Mouse (Mus musculus): ENCODE measurements around the gene Ugcg. TPM values are rescaled to one million over a fixed set of nuclear protein-coding genes. Genes with fewer than 3 reads are reported as not detected.

Gene Ugcg
- total RNA-seq, 2 experiments from 2014 or later = 79.8 to 90.3 TPM

GRCm38 (mm10) chr4:59264611-59265095 is 75.6 kb downstream of the Ugcg start:
- intact Hi-C loops (cut with DNase I) = loop anchor here (5.0 kb wide), 4 partner anchors 33 to 167 kb away; no protein-coding TSS in a partner anchor
- DNase-seq (ENCODE audit: extremely low spot score in 1 of 2, low spot score in 2 of 2) = no peak
- H3K4me3 ChIP-seq = no peak overlapping the region
- TF ChIP-seq CTCF (IDR thresholded peaks at IDR 0.05) = no peak
- H3K27ac ChIP-seq = no peak overlapping the region

- H3K27ac ChIP-seq = no peak overlapping the region
- DNase-seq (ENCODE audit: extremely low spot score in 1 of 2, low spot score in 2 of 2) = no peak
- intact Hi-C loops (cut with DNase I) = no loop called here
Observed at GRCm38 (mm10) chr4:59265182-59265581, 76.1 kb downstream of the Ugcg start.

GRCm38 (mm10) chr4:59265631-59266030 is 76.6 kb downstream of the Ugcg start:
- H3K27ac ChIP-seq = no peak overlapping the region
- no peak overlapping the region for H3K4me3 ChIP-seq
- TF ChIP-seq CTCF (IDR thresholded peaks at IDR 0.05) = no peak
- no peak for DNase-seq (ENCODE audit: extremely low spot score in 1 of 2, low spot score in 2 of 2)
- intact Hi-C loops (cut with DNase I) = no loop called here

More at GRCm38 (mm10) chr4:59265182-59265581, 76.1 kb downstream of the Ugcg start:
- no peak for TF ChIP-seq CTCF (IDR thresholded peaks at IDR 0.05)
- H3K4me3 ChIP-seq = no peak overlapping the region

Other genes with a start within 250 kb of the Ugcg start
- gene Zkscan16, start 245.6 kb upstream of the Ugcg start, total RNA-seq (2021) = 10 to 100 TPM; 50.1 to 56.8 TPM
- gene Ptgr1, start 202.1 kb upstream of the Ugcg start, total RNA-seq (2021) = 1 to 10 TPM; 1.9 to 2.2 TPM
- 1 to 10 TPM; 5.8 to 6.3 TPM for gene Dnajc25, start 194.2 kb upstream of the Ugcg start, total RNA-seq (2021)
- gene Gm20503, start 186.0 kb upstream of the Ugcg start, total RNA-seq (2021) = 1 to 10 TPM in 1 of 2 experiments, not detected in 1; 1.9 TPM
- gene Gng10, start 154.2 kb upstream of the Ugcg start, total RNA-seq (2021) = 10 to 100 TPM; 63.4 to 70.0 TPM
- not detected for gene AI481877, start 50.3 kb upstream of the Ugcg start, total RNA-seq (2021)
- gene Susd1, start 249.4 kb downstream of the Ugcg start, total RNA-seq (2021) = 1 to 10 TPM; 7.1 to 7.5 TPM